ENCODE assay signal across 33 mouse cellular contexts in the genomic region with DNA sequence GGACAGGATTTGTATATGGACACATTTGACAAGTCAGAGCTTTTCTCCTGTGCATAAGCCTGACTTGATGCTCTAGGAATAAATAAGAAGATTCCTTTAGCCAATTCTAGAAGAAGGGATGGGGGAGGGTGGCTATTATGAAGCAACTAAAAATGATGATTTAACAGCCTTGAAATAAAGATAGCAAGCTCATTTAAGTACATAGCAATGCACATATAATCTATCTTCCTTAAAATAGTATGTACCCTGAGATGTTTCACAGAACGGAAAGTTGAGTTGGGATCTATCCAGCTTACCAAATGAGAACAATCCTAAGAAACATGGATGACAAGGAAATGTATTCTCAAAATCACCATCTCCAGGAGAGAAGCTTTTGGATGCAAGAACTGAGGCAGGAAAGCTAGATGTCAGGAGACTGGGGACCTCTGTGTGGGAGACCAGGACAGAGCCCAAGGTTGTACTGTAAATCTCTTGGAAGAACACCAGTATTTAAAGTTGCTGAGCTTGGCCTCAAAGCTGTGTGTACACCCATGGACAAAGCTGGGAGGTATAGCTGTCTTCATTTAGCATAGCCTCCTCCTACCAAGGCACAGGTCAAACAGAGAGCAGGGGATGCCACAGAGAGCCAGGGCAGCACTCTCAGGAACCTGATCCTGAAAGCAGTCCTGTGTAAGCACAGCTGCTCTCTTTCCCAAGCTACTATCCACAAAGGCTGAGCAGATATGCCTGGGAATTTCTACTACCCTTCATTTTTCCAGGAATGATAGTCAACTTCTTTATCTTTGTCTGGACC.
DNase-seq lines count a peak whose midpoint lies in the region; ATAC-seq and TF ChIP-seq lines count a peak whose summit lies in the region.
"Had no signal": no experiment of that assay in that cellular context is flagged by ENCODE, and none has a peak within 500 bp of the region (broad histone marks: within the 10 kb centered on the region; RNA-seq: fewer than 3 reads in every experiment).

No protein-coding gene starts in this region.

- H3K9ac ChIP-seq in heart, embryonic 11.5 days (ENCODE audit: low read depth, low read length), result no peak overlapping the region
- H3K9ac ChIP-seq in kidney, embryonic 15.5 days, result no peak overlapping the region
- no peak overlapping the region for H3K9ac ChIP-seq in stomach, embryonic 14.5 days (replicated peaks; ENCODE audit: low read depth, low read length)
- H3K9ac ChIP-seq in stomach, postnatal 0 days (ENCODE audit: low read length), result no peak overlapping the region
- H3K9ac ChIP-seq: forebrain, embryonic 15.5 days; heart, embryonic 15.5 days; hindbrain, embryonic 12.5 days; liver, embryonic 14.5 days; midbrain, embryonic 13.5 days; neural tube, embryonic 15.5 days had no signal

- no peak overlapping the region for H3K4me3 ChIP-seq in heart, embryonic 10.5 days
- no peak overlapping the region for H3K4me3 ChIP-seq in heart, embryonic 11.5 days (ENCODE audit: low read depth, low read length)
- H3K4me3 ChIP-seq in kidney, embryonic 15.5 days (replicated peaks), result no peak overlapping the region
- no peak overlapping the region for H3K4me3 ChIP-seq in stomach, embryonic 14.5 days (ENCODE audit: low read depth, low read length)
- H3K4me3 ChIP-seq in stomach, postnatal 0 days (ENCODE audit: low read depth, low read length), result no peak overlapping the region
- H3K4me3 ChIP-seq: forebrain, embryonic 10.5 days; forebrain, embryonic 15.5 days; heart, embryonic 15.5 days; hindbrain, embryonic 12.5 days; layer of hippocampus, adult 2 months; midbrain, embryonic 13.5 days; neural tube, embryonic 15.5 days had no signal

- WGBS in heart, embryonic 10.5 days, result 86% methylated on average over 1 of the region's 1 CpGs
- WGBS in heart, embryonic 11.5 days (ENCODE audit: insufficient replicate concordance), result 67% methylated on average over 1 of the region's 1 CpGs
- WGBS in kidney, embryonic 15.5 days, result 66% methylated on average over 1 of the region's 1 CpGs
- WGBS in stomach, embryonic 14.5 days, result 55% methylated on average over 1 of the region's 1 CpGs
- WGBS in stomach, postnatal 0 days, result 55% methylated on average over 1 of the region's 1 CpGs

- ATAC-seq in heart, embryonic 11.5 days (replicated peaks; ENCODE audit: insufficient number of reproducible peaks, low FRiP score, low TSS enrichment), result no peak
- ATAC-seq in kidney, embryonic 15.5 days (replicated peaks; ENCODE audit: low FRiP score), result 0 out of 2 replicates have a peak, but pooled peaks have one; percentile 62
- peak; percentile 42; the same call in 1 of the 2 replicates for ATAC-seq in stomach, embryonic 14.5 days (ENCODE audit: insufficient number of reproducible peaks, insufficient read depth, low FRiP score, low read depth)
- no peak for ATAC-seq in stomach, postnatal 0 days (ENCODE audit: low FRiP score, low TSS enrichment)
- ATAC-seq: CD4-positive, CD25-positive, alpha-beta regulatory T cell, adult 4 months; forebrain, embryonic 15.5 days; hindbrain, postnatal 0 days; intestine, embryonic 16.5 days; midbrain, embryonic 13.5 days had no signal

- no peak overlapping the region for H3K4me2 ChIP-seq in heart, embryonic 11.5 days
- no peak overlapping the region for H3K4me2 ChIP-seq in kidney, embryonic 15.5 days
- H3K4me2 ChIP-seq in stomach, embryonic 14.5 days (replicated peaks; ENCODE audit: low read depth, low read length), result no peak overlapping the region
- H3K4me2 ChIP-seq in stomach, postnatal 0 days (replicated peaks; ENCODE audit: low read depth), result no peak overlapping the region
- H3K4me2 ChIP-seq: forebrain, embryonic 15.5 days; heart, embryonic 15.5 days; hindbrain, embryonic 12.5 days; midbrain, embryonic 13.5 days; neural tube, embryonic 15.5 days had no signal

- DNase-seq in heart, embryonic 10.5 days (ENCODE audit: low spot score), result peak; percentile 43
- DNase-seq in kidney, adult 9 months, result no peak
- no peak for DNase-seq in stomach, postnatal 0 days (ENCODE audit: low spot score)
- DNase-seq in telencephalon, adult 2 months (ENCODE audit: low read depth, low spot score), result peak; percentile 44
- DNase-seq in c-Kit-positive CD71-positive TER-119-positive erythroid progenitor cells, embryonic 14.5 days (ENCODE audit: low spot score), result no peak
- DNase-seq: adrenal gland, postnatal 25 days; cerebellum, adult 2 months; cerebellum, postnatal 14 days; gastrocnemius, postnatal 25 days; heart, adult 11 months; kidney, postnatal 36 days; left cerebral cortex, postnatal 4 days; liver; lung, adult 2 months; lung, postnatal 10 days; retina, postnatal 1 day; right cerebral cortex, postnatal 14 days; thymus, postnatal 4 days had no signal

- TF ChIP-seq EP300 in stomach, postnatal 0 days (optimal IDR thresholded peaks at IDR 0.05), result no peak

- no peak for TF ChIP-seq CTCF in stomach, postnatal 0 days (IDR thresholded peaks at IDR 0.05; ENCODE audit: low read depth)

- 0 out of 2 replicates have a peak, but pooled peaks cover 18% of the 10 kb centered on the region for H3K4me1 ChIP-seq in heart, embryonic 10.5 days
- H3K4me1 ChIP-seq in heart, embryonic 11.5 days (ENCODE audit: control insufficient read depth, insufficient read depth, low read length), result peaks cover 2% of the 10 kb centered on the region; the same call in 1 of the 2 replicates
- H3K4me1 ChIP-seq in kidney, embryonic 15.5 days, result no peaks in the 10 kb centered on the region
- H3K4me1 ChIP-seq in stomach, embryonic 14.5 days (ENCODE audit: control insufficient read depth, insufficient read depth, low read length), result peaks cover 5% of the 10 kb centered on the region; the same call in 1 of the 2 replicates
- no peaks in the 10 kb centered on the region for H3K4me1 ChIP-seq in stomach, postnatal 0 days (replicated peaks; ENCODE audit: control insufficient read depth, insufficient read depth)
- H3K4me1 ChIP-seq: forebrain, embryonic 15.5 days; hindbrain, embryonic 12.5 days; midbrain, embryonic 13.5 days; neural tube, embryonic 15.5 days had no signal

- no peaks in the 10 kb centered on the region for H3K9me3 ChIP-seq in heart, embryonic 10.5 days
- no peaks in the 10 kb centered on the region for H3K9me3 ChIP-seq in heart, embryonic 11.5 days (replicated peaks; ENCODE audit: control insufficient read depth, low read length)
- H3K9me3 ChIP-seq in kidney, embryonic 15.5 days (replicated peaks), result no peaks in the 10 kb centered on the region
- no peaks in the 10 kb centered on the region for H3K9me3 ChIP-seq in stomach, embryonic 14.5 days (ENCODE audit: control insufficient read depth, low read depth, low read length)
- no peaks in the 10 kb centered on the region for H3K9me3 ChIP-seq in stomach, postnatal 0 days (ENCODE audit: control insufficient read depth, low read length)
- H3K9me3 ChIP-seq: forebrain, embryonic 10.5 days; forebrain, embryonic 15.5 days; heart, embryonic 15.5 days; hindbrain, embryonic 12.5 days; midbrain, embryonic 13.5 days; neural tube, embryonic 15.5 days had no signal

- H3K27ac ChIP-seq in heart, embryonic 10.5 days, result no peak overlapping the region
- H3K27ac ChIP-seq in heart, embryonic 11.5 days (ENCODE audit: low read depth, low read length), result no peak overlapping the region
- no peak overlapping the region for H3K27ac ChIP-seq in kidney, embryonic 15.5 days
- 0 out of 2 replicates have a peak overlapping the region, but pooled peaks have one; percentile 17 for H3K27ac ChIP-seq in stomach, embryonic 14.5 days (ENCODE audit: low read length)
- H3K27ac ChIP-seq in stomach, postnatal 0 days (replicated peaks), result no peak overlapping the region
- H3K27ac ChIP-seq: forebrain, embryonic 10.5 days; forebrain, embryonic 15.5 days; heart, embryonic 15.5 days; hindbrain, embryonic 12.5 days; hindbrain, postnatal 0 days; layer of hippocampus, adult 2 months; liver, embryonic 14.5 days; macrophage; midbrain, embryonic 13.5 days; neural tube, embryonic 15.5 days had no signal

- no peaks in the 10 kb centered on the region for H3K27me3 ChIP-seq in heart, embryonic 10.5 days (ENCODE audit: insufficient read depth, poor library complexity, severe bottlenecking)
- no peaks in the 10 kb centered on the region for H3K27me3 ChIP-seq in heart, embryonic 11.5 days (ENCODE audit: control insufficient read depth, insufficient read depth, low read length)
- no peaks in the 10 kb centered on the region for H3K27me3 ChIP-seq in kidney, embryonic 15.5 days
- no peaks in the 10 kb centered on the region for H3K27me3 ChIP-seq in stomach, embryonic 14.5 days (ENCODE audit: control insufficient read depth, insufficient read depth, low read length)
- no peaks in the 10 kb centered on the region for H3K27me3 ChIP-seq in stomach, postnatal 0 days (ENCODE audit: control insufficient read depth, insufficient read depth, low read length)
- H3K27me3 ChIP-seq: forebrain, embryonic 15.5 days; heart, embryonic 15.5 days; hindbrain, embryonic 12.5 days; neural tube, embryonic 15.5 days had no signal

- H3K36me3 ChIP-seq in heart, embryonic 10.5 days, result no peaks in the 10 kb centered on the region
- no peaks in the 10 kb centered on the region for H3K36me3 ChIP-seq in heart, embryonic 11.5 days (ENCODE audit: control insufficient read depth, insufficient read depth, low read length)
- H3K36me3 ChIP-seq in kidney, embryonic 15.5 days, result no peaks in the 10 kb centered on the region
- H3K36me3 ChIP-seq in stomach, embryonic 14.5 days (ENCODE audit: control insufficient read depth, insufficient read depth, low read length), result no peaks in the 10 kb centered on the region
- H3K36me3 ChIP-seq in stomach, postnatal 0 days (ENCODE audit: control insufficient read depth, insufficient read depth, low read length), result no peaks in the 10 kb centered on the region
- H3K36me3 ChIP-seq: forebrain, embryonic 10.5 days; forebrain, embryonic 15.5 days; heart, embryonic 15.5 days; hindbrain, embryonic 12.5 days; midbrain, embryonic 13.5 days; neural tube, embryonic 15.5 days had no signal

Comparison
In these comparisons a context has a peak if more than half of its experiments do, and no peak if none do; other contexts are left out.
1. ATAC-seq: peak in kidney, embryonic 15.5 days (single experiment) and stomach, embryonic 14.5 days (single experiment); none in heart, embryonic 11.5 days (single experiment) and stomach, postnatal 0 days (single experiment).
2. DNase-seq: peak in heart, embryonic 10.5 days (single experiment) and telencephalon, adult 2 months (single experiment); none in kidney, adult 9 months (single experiment), stomach, postnatal 0 days (single experiment) and c-Kit-positive CD71-positive TER-119-positive erythroid progenitor cells, embryonic 14.5 days (single experiment).